8 mouse cellular contexts compared by ENCODE assay signal in genomic region chr11:116274045-116274666, GRCm38 (mm10). TPM values are rescaled to one million over a fixed set of nuclear protein-coding genes. Genes with fewer than 3 reads are reported as not detected.
DNase-seq lines count a peak whose midpoint lies in the region; ATAC-seq lines count a peak whose summit lies in the region.

Gene Srp68, minus strand, starts transcription at chr11:116274217.

- H3K9ac ChIP-seq in kidney, embryonic 15.5 days = peak within 1 kb of the TSS; percentile 96

- H3K27me3 ChIP-seq in heart, embryonic 10.5 days (ENCODE audit: insufficient read depth, poor library complexity, severe bottlenecking) = no peaks in the 10 kb centered on the region
- H3K27me3 ChIP-seq in kidney, embryonic 15.5 days = no peaks in the 10 kb centered on the region; the same call in 1 of the 2 replicates

- ATAC-seq in erythroblast, adult 5-6 weeks (replicated peaks; ENCODE audit: low FRiP score, poor library complexity, severe bottlenecking) = peak; percentile 97
- peak; percentile 97 for ATAC-seq in kidney, embryonic 15.5 days (replicated peaks; ENCODE audit: low FRiP score)
- peak; percentile 100 for ATAC-seq in monocyte, adult 5-6 weeks (replicated peaks; ENCODE audit: insufficient number of reproducible peaks, low FRiP score, low TSS enrichment, poor library complexity, severe bottlenecking)

- peak within 1 kb of the TSS; percentile 97 for H3K4me3 ChIP-seq in heart, embryonic 10.5 days
- H3K4me3 ChIP-seq in kidney, embryonic 15.5 days (replicated peaks) = peak within 1 kb of the TSS; percentile 96

- peaks cover 24% of the 10 kb centered on the region for H3K4me1 ChIP-seq in heart, embryonic 10.5 days
- H3K4me1 ChIP-seq in kidney, embryonic 15.5 days = peaks cover 23% of the 10 kb centered on the region

- 4% methylated on average over 32 of the region's 32 CpGs for WGBS in heart, embryonic 10.5 days
- 2% methylated on average over 32 of the region's 32 CpGs for WGBS in kidney, embryonic 15.5 days

- DNase-seq in B cell, adult 2 months = peak; percentile 87 to 89
- DNase-seq in brain, adult 2 months (ENCODE audit: low read depth, low spot score) = peak; percentile 99
- peak; percentile 96 for DNase-seq in heart, embryonic 10.5 days (ENCODE audit: low spot score)
- DNase-seq in liver = peak; percentile 91
- peak; percentile 92 to 96 for DNase-seq in spleen, postnatal 4 days (ENCODE audit: low spot score in 2 of 2)

- H3K36me3 ChIP-seq in heart, embryonic 10.5 days = peaks cover 28% of the 10 kb centered on the region
- peaks cover 31% of the 10 kb centered on the region for H3K36me3 ChIP-seq in kidney, embryonic 15.5 days

- H3K4me2 ChIP-seq in kidney, embryonic 15.5 days = peak within 1 kb of the TSS; percentile 83

- no peaks in the 10 kb centered on the region for H3K9me3 ChIP-seq in heart, embryonic 10.5 days
- no peaks in the 10 kb centered on the region for H3K9me3 ChIP-seq in kidney, embryonic 15.5 days (replicated peaks)

- H3K27ac ChIP-seq in heart, embryonic 10.5 days = peak within 1 kb of the TSS; percentile 94
- H3K27ac ChIP-seq in kidney, embryonic 15.5 days = peak within 1 kb of the TSS; percentile 89

RNA-seq across cellular contexts. Expression of gene Srp68, which starts in this region (rescaled TPM):
- 7.5 and 11.7 TPM in 2 replicates for total RNA-seq in erythroblast, adult 5-6 weeks (2015; ENCODE audit: low replicate concordance)
- total RNA-seq in erythroblast, adult 5-6 weeks (2017; ENCODE audit: low replicate concordance) = 8.5 and 15.1 TPM in 2 replicates
- 90.7 and 101 TPM in 2 replicates for polyA plus RNA-seq in heart, embryonic 10.5 days (2016; fragmentation: Nextera tagmentation; extraction: Ambion mirVana)
- polyA plus RNA-seq in kidney, embryonic 15.5 days (2015; fragmentation: Nextera tagmentation; extraction: Ambion mirVana) = 91.3 and 96.5 TPM in 2 replicates
- total RNA-seq in monocyte, adult 5-6 weeks (2017) = 18.0 to 34.3 TPM (median 25.7 TPM) in 3 replicates

Comparison
In these comparisons a context has a peak if more than half of its experiments do, and no peak if none do; other contexts are left out.
1. Peak in every context shown above with its lines: DNase-seq, ATAC-seq, H3K4me3 ChIP-seq and H3K27ac ChIP-seq.